Mouse (Mus musculus) brain, adult 10 weeks (tissue): ENCODE measurements around the gene Slc30a4. TPM values are rescaled to one million over a fixed set of nuclear protein-coding genes. Genes with fewer than 3 reads are reported as not detected.

Experiments
- polyA plus RNA-seq: library from polyadenylated mRNA; stranded (reverse); fragments of 350-450 nt; fragmentation: Illumina TruSeq; extraction: RNeasy Lipid Tissue Mini Kit (QIAGEN cat#74804); gene quantifications from one replicate; pipeline ENCODE4 v1.2.3, GENCODE M21; 2015; ENCODE audit warnings: low read depth, low replicate concordance

Slc30a4 gene
- polyA plus RNA-seq: 48.4 TPM

DNA sequence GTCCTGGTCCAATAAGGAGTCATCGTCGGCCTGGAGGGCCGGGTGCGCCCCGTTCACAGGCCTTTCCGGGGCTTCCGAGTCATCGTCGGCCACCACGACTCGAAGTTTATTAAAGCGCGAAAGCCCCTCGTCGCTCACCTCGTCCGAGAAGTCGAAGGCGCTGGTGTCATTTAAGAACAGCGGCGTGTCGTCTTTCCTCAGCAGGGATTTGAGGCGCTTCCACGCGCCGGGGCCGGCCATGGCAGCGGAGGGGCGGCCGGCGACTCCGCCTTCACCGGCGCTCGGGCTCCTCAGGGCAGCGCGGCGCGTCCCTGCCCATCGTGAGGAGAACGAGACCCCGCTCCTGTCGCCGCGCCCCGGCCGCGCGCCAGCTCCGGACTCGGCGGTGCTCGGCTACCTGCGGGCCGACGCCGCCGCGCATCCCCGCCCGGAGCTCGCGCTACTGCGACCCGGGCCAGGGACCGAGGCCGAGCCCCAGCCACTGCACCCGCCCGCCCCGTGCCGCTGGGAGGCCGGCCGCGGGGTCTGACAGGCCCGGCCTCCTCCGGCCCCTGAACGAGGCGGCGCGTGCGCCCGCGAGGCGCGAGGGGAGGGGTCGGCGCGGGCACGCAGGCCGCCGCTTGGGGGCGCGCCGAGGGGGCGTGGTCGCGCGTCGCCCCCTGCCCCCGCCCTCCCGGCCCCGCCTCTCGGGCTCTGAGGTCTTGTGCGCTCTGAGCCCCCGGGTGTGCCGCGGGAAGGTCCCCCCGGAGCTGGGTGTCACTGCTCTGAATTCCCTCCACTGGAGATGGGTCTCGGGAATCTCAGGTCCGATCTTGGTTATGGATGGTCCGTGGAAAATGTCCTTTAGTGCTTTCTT lies at the start of gene Slc30a4:
Gene Slc30a4 (minus strand): TSS at position 483 of the 856 bp plus-strand sequence.

DNA sequence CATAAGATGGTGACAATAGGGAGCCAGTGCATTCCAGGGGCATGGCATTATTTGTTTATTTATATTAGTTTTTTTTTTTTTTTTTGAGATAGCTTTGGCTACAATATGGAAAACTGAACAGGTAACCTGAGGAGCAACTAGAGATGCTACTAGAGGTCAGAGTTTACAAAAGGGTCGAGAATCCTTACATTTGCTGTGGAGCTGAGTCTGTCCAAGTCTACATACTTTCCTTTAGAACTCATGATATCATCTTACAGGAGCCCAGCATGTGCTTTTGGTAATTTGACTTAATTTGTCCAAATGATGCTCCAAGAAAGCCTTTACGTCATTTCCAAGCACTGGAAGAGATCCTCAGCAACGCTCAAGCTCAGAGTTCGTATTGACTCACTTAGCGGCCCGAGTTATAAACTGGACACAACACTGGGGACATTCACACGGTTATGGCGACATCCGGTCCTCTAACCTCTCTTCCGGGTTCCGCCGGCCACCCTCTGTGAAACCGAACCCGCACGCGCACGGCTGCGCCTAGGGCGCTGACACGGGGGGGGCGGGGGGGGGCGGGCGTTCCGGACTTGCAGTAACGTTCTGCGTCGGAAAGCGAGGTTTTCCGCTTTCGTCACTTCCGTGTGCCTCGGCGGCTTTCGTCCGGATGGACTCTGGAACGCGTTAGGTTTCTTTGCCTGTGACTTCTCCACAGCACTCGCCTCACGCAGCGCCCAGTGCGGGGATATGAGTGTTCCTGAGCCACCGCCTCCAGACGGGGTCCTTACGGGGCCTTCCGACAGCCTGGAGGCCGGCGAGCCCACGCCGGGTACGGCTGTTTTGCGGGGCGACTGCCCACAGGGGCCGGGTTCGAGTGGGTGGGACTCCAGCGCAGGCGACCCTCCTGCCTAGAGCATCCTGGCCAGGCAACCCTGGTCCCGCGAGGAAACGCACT lies 35.7 kb upstream of the Slc30a4 start, which contains the start of gene Bloc1s6:
Gene Bloc1s6 (plus strand): TSS at position 610 of the 937 bp plus-strand sequence.

DNA sequence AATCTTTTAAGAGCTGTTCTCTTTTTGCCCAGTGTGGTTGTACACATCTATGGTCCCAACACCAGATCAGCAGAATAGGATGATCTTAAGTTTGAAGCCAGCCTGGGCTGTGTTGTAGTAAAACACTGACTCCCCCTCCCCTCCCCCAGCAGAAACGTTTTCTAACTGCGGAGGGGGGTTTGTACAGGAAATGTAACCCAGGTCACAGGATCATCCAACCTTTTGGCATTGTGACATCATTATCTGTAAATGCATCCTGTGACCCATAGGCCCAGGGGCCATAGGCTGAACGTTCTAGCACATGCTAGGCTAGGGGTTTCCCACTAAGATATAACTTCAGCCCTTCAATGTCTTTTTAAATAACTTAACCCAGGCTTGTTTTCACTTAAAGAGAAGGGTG lies 65.8 kb downstream of the Slc30a4 start, which contains the start of gene AA467197:
Gene AA467197 (plus strand): TSS at position 301 of the 400 bp plus-strand sequence.

Other genes with a start within 250 kb of the Slc30a4 start
- not detected for gene Gm14085, start 217.7 kb downstream of the Slc30a4 start, polyA plus RNA-seq
- 175 TPM for gene Gatm, start 91.4 kb downstream of the Slc30a4 start, polyA plus RNA-seq
- 2.0 TPM for gene AA467197, start 65.7 kb downstream of the Slc30a4 start, polyA plus RNA-seq
- gene Bloc1s6, start 35.8 kb upstream of the Slc30a4 start, polyA plus RNA-seq: 37.2 TPM
- 8.8 TPM for gene Sqor, start 62.6 kb upstream of the Slc30a4 start, polyA plus RNA-seq